Mouse (Mus musculus) spleen, adult 2 months (tissue): ENCODE data around the gene Vars.

Source experiments
- CTCF ChIP-seq: fragments of 200-500 bp; IDR thresholded peaks from 2 replicates; pipeline ENCODE4 v1.5.1; 2011; ENCODE audit warnings: mild to moderate bottlenecking, inconsistent platforms; ENCODE audit not compliant: insufficient read depth, insufficient read length, insufficient replicate concordance; ENCODE audit errors: extremely low read depth
- POLR2A ChIP-seq: fragments of 200-500 bp; IDR thresholded peaks from 2 replicates; pipeline ENCODE4 v1.6.1; 2011; ENCODE audit warnings: low read depth, low read length, inconsistent platforms

DNA sequence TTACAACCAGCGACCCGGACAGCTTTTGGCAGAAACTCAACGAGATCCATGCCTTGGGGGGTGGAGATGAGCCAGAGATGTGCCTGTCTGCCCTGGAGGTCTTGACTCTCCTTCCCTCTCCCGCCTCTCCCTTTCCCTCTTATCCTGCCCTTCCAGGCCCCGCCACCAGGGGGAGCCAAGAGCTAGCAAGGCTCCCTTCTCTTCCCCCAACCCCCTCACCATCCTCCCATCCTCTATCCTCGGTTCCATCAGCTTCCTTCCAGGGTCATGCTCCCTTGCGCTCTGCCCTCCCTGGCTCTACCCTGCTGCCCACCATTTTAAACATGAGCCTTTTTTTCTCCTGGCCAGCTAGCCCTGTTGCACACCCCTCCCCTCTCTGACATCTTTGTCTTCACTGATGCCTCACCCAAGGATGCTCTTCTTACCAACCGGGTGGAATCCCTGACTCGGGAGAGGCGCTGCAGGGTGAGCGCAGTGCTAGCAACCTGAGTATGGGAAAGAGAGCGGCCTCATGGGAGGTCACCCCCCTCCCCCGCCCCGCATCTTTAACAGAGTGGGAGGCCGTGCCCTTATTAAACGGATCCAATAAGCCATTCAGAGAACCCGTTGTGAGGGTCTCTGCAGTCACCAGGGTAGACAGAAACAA lies 20.5 kb downstream of the Vars start:
- TF ChIP-seq POLR2A (no peak), CTCF (peak; percentile 98)
